Mouse (Mus musculus) kidney, embryonic 16.5 days (tissue): Measurements from ENCODE around the gene Cth. TPM values are rescaled to one million over a fixed set of nuclear protein-coding genes. Genes with fewer than 3 reads are reported as not detected.

Experiments
- ATAC-seq: fragments of 200-750 bp; cut with Nextera tagmentation; 2 replicates; pipeline ENCODE4 v1.8.0; 2017; ENCODE audit warnings: moderate TSS enrichment; ENCODE audit not compliant: low FRiP score, low TSS enrichment
- H3K27ac ChIP-seq: fragments of 300-500 bp; sonication (generic); 2 replicates; pipeline ENCODE4 v1.5.1; 2014; ENCODE audit warnings: low read length
- H3K27me3 ChIP-seq: fragments of 300-500 bp; sonication (generic); 2 replicates; pipeline ENCODE4 v1.6.1; 2014; ENCODE audit warnings: low read length, control low read depth, mixed read lengths; ENCODE audit not compliant: insufficient read depth
- H3K36me3 ChIP-seq: fragments of 300-500 bp; sonication (generic); 2 replicates; pipeline ENCODE4 v1.6.1; 2014; ENCODE audit warnings: low read length, control low read depth, mixed read lengths; ENCODE audit not compliant: insufficient read depth
- H3K4me1 ChIP-seq: fragments of 300-500 bp; sonication (generic); 2 replicates; pipeline ENCODE4 v1.6.1; 2014; ENCODE audit warnings: low read length, control low read depth, mixed read lengths; ENCODE audit not compliant: insufficient read depth
- H3K4me2 ChIP-seq: fragments of 300-500 bp; sonication (generic); replicated peaks from 2 replicates; pipeline ENCODE4 v1.6.1; 2014; ENCODE audit warnings: low read depth, low read length
- H3K4me3 ChIP-seq: fragments of 300-500 bp; sonication (generic); 2 replicates; pipeline ENCODE4 v1.5.1; 2014; ENCODE audit warnings: mild to moderate bottlenecking, low read length
- H3K9ac ChIP-seq: fragments of 300-500 bp; sonication (generic); replicated peaks from 2 replicates; pipeline ENCODE4 v1.6.1; 2014; ENCODE audit warnings: low read length
- H3K9me3 ChIP-seq: fragments of 300-500 bp; sonication (generic); 2 replicates; pipeline ENCODE4 v1.6.1; 2016; ENCODE audit warnings: low read length, control low read depth
- WGBS: fragments of 180-500 bp; shearing (Covaris S2); extraction: QIAGEN DNeasy Blood & Tissue Kit; methylation state at CpG from one replicate; pipeline ENCODE4 v1.1.7; 2014; 5-methylcytosine and 5-hydroxymethylcytosine counted together
- polyA plus RNA-seq: library from polyadenylated mRNA; unstranded; fragments of >200 nt; fragmentation: Nextera tagmentation; extraction: Ambion mirVana; gene quantifications from 2 replicates; pipeline ENCODE4 v1.2.1, GENCODE M21; 2015

Cth gene
- polyA plus RNA-seq, 1 experiment from 2014 or later: 58.2 TPM

DNA sequence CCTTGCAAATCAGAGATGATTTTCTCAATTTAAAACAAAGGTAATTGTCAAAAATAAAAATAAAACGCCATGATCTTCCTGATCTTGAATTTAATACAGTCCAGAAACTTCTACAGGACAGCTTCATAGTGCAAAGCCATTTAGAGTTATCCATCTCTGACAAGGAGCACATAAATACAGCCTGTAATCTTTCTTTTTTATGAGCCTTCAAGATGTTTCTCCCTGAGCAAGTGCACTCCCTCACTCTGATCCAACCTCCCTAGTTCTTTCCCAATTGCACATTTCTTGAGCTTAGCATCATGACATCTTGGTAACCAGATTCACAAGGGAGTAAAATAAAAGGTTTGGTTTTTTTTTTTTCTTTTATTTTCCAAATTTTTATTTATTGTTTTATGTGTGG is 72.1 kb downstream of the Cth start:
- no peak overlapping the region for H3K4me3 ChIP-seq
- H3K9ac ChIP-seq: no peak overlapping the region
- ATAC-seq: peak; percentile 54; the same call in 1 of the 2 replicates
- H3K4me2 ChIP-seq: no peak overlapping the region
- H3K4me1 ChIP-seq: no peaks in the 10 kb centered on the region
- no peaks in the 10 kb centered on the region for H3K27me3 ChIP-seq
- no peaks in the 10 kb centered on the region for H3K36me3 ChIP-seq
- H3K27ac ChIP-seq: no peak overlapping the region
- WGBS: 13% methylated on average over 1 of the region's 1 CpGs
- no peaks in the 10 kb centered on the region for H3K9me3 ChIP-seq

GRCm38 (mm10) chr3:157848503-157848902 is 76.4 kb downstream of the Cth start:
- Histone ChIP-seq H3K9ac (no peak overlapping the region), H3K36me3 (no peaks in the 10 kb centered on the region), H3K4me1 (no peaks in the 10 kb centered on the region), H3K9me3 (no peaks in the 10 kb centered on the region), H3K27ac (no peak overlapping the region), H3K4me3 (no peak overlapping the region), H3K27me3 (no peaks in the 10 kb centered on the region), H3K4me2 (no peak overlapping the region)
- ATAC-seq: no peak
- 46% methylated on average over 2 of the region's 2 CpGs for WGBS

- H3K4me2 ChIP-seq: no peak overlapping the region
- H3K36me3 ChIP-seq: no peaks in the 10 kb centered on the region
- no peaks in the 10 kb centered on the region for H3K4me1 ChIP-seq
- no peak for ATAC-seq
- H3K27ac ChIP-seq: no peak overlapping the region
- no peak overlapping the region for H3K4me3 ChIP-seq
- H3K9ac ChIP-seq: no peak overlapping the region
- no peaks in the 10 kb centered on the region for H3K9me3 ChIP-seq
- WGBS: 58% methylated on average over 7 of the region's 7 CpGs
- no peaks in the 10 kb centered on the region for H3K27me3 ChIP-seq
Measured at GRCm38 (mm10) chr3:157847338-157848284, 77.3 kb downstream of the Cth start.

Other genes with a start within 250 kb of the Cth start
- gene Ankrd13c, start 22.2 kb upstream of the Cth start, polyA plus RNA-seq: 22.8 and 26.5 TPM in 2 replicates
- gene Srsf11, start 111.6 kb upstream of the Cth start, polyA plus RNA-seq: 231 and 275 TPM in 2 replicates
- gene Lrrc40, start 111.6 kb upstream of the Cth start, polyA plus RNA-seq: 52.9 and 56.9 TPM in 2 replicates